Mouse (Mus musculus): ENCODE results near the gene Stxbp2. TPM values are rescaled to one million over a fixed set of nuclear protein-coding genes. Genes with fewer than 3 reads are reported as not detected.
"Not testable (repeated sequence)": the region's sequence is repeated elsewhere in the genome, so short reads cannot be mapped to it uniquely, and the experiment has no call there.

Stxbp2 gene
- 16.7 and 18.1 TPM in 2 replicates for polyA plus RNA-seq (2014; fragmentation: Nextera tagmentation; extraction: Ambion mirVana)

DNA sequence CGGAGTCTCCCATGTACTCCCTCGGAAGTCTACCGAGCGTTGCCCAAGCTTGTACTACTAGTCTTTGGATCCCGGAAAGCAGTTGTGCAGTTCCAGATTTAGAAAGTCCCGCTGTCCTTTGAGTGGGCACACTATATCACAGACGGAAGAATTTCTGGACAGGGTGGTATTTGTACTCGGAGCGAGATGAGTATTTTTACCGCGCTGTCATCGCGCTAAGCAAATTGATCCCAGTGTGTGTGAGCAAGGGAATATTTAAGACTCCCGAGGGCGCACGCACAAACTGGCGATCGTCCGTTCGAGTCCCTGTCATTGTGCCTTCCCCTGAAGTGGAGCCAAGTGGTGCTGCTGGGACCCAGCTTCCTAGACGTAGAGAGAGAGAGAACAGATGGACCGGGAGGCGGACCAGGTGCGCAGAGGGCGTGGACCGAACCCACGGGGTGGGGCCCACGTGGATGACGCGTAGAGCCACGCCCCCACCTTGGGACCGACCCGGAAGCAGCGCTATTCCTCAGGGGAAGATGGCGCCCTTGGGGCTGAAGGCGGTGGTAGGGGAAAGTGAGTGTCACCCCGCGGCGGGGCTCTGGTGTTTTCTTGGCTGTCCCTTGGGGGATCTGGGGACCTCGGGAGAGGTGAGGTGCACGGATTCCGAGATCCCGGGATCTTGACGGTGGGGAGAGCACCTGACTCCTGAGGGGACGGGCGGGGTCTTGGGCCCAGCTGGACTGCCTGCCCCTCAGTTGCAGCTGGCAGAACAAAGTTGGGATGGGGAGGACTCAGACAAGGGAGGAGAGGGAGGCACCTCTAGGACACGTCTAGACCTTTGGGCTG lies at the start of gene Stxbp2:
Gene Stxbp2 (plus strand): TSS at position 309 of the 831 bp plus-strand sequence.
- Histone ChIP-seq H3K36me3 (ENCODE audit: control insufficient read depth, insufficient read depth, low read length) (no peaks in the 10 kb centered on the region), H3K27me3 (ENCODE audit: control insufficient read depth, insufficient read depth, low read length) (0 out of 2 replicates have a peak, but pooled peaks cover 2% of the 10 kb centered on the region), H3K4me3 (ENCODE audit: low read depth, low read length) (peak within 1 kb of the TSS; percentile 50), H3K4me1 (ENCODE audit: control insufficient read depth, insufficient read depth, low read length) (peaks cover 6% of the 10 kb centered on the region; the same call in 1 of the 2 replicates), H3K9me3 (ENCODE audit: control insufficient read depth, low read length) (no peaks in the 10 kb centered on the region), H3K27ac (ENCODE audit: low read depth, low read length) (no peak within 1 kb of the TSS), H3K9ac (ENCODE audit: low read length) (peak within 1 kb of the TSS; percentile 59), H3K4me2 (peak within 1 kb of the TSS; percentile 62)
- WGBS = 7% methylated on average over 47 of the region's 47 CpGs
- peak; percentile 85 for ATAC-seq (ENCODE audit: low FRiP score)
- peak; percentile 90 for DNase-seq (ENCODE audit: low spot score, missing footprints)

DNA sequence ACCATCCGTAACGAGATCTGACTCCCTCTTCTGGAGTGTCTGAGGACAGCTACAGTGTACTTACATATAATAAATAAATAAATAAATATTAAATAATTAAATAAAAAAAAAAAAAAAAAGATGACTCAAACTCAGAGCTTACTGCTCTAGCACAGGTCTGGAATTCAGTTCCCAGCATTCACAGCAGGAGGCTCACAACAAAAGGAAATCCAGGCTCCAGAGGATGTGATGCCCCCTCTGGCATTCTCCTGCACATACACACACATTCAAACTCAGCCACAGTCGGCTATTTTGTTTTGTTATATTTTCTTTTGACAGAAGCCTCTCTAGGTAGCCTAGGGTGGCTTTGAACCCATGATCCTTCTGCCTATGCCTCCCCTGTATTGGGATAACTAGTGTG lies 48.8 kb upstream of the Stxbp2 start:
- H3K36me3 ChIP-seq (ENCODE audit: control insufficient read depth, insufficient read depth, low read length); H3K27me3 ChIP-seq (ENCODE audit: control insufficient read depth, insufficient read depth, low read length); DNase-seq (ENCODE audit: low spot score, missing footprints); H3K27ac ChIP-seq (ENCODE audit: low read depth, low read length); H3K4me1 ChIP-seq (ENCODE audit: control insufficient read depth, insufficient read depth, low read length); H3K4me2 ChIP-seq; H3K4me3 ChIP-seq (ENCODE audit: low read depth, low read length); ATAC-seq (ENCODE audit: low FRiP score); H3K9ac ChIP-seq (ENCODE audit: low read length); H3K9me3 ChIP-seq (ENCODE audit: control insufficient read depth, low read length): not testable (repeated sequence)
- 88% methylated on average over 1 of the region's 3 CpGs for WGBS

DNA sequence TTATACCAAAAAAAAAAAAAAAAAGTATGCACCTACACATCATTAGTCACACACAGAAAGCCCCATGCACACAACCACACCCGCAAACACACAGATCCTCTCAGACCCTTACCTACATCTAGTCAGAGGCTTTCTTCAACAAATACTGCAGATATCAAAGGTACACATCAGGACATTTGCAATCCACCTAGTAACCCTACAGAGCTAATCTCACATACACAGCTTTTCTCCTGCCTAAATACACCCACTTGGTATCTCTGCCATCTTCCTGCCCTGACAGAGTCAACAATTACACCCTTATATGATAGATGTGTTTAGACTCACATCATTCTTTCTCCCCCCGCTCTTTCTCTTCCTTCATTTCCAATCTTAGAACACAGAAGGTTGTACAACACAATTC lies 44.3 kb upstream of the Stxbp2 start:
- no peak for DNase-seq (ENCODE audit: low spot score, missing footprints)
- Histone ChIP-seq H3K36me3 (ENCODE audit: control insufficient read depth, insufficient read depth, low read length) (no peaks in the 10 kb centered on the region), H3K4me2 (no peak overlapping the region), H3K9ac (ENCODE audit: low read length) (no peak overlapping the region), H3K4me1 (ENCODE audit: control insufficient read depth, insufficient read depth, low read length) (no peaks in the 10 kb centered on the region), H3K9me3 (ENCODE audit: control insufficient read depth, low read length) (no peaks in the 10 kb centered on the region), H3K4me3 (ENCODE audit: low read depth, low read length) (no peak overlapping the region), H3K27ac (ENCODE audit: low read depth, low read length) (no peak overlapping the region), H3K27me3 (ENCODE audit: control insufficient read depth, insufficient read depth, low read length) (peaks cover 3% of the 10 kb centered on the region)
- WGBS = 95% methylated on average over 2 of the region's 2 CpGs
- no peak for ATAC-seq (ENCODE audit: low FRiP score)

DNA sequence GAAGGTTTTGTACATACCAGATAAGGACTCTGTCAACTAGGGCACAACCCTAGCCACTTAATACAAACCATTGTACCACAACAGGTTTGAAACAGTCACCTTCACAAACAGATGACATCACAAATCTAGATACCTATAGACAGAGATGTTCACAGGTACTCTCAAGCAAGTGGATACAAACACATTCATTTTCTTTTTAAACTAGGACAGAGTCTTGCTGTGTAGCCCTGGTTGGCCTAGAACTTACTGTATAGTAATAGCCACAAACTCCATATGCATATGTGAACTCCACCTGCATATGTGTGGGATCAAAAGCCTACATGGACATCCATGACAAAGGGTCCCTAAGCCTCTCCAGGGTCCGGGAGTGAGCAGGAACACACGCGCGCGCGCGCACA lies 43.8 kb upstream of the Stxbp2 start, which contains the start of gene Camsap3:
Gene Camsap3 (plus strand): TSS at position 301 of the 398 bp plus-strand sequence.
- 5% methylated on average over 7 of the region's 7 CpGs for WGBS
- H3K27ac ChIP-seq (ENCODE audit: low read depth, low read length) = no peak within 1 kb of the TSS; the same call in 1 of the 2 replicates
- H3K36me3 ChIP-seq (ENCODE audit: control insufficient read depth, insufficient read depth, low read length) = no peaks in the 10 kb centered on the region
- no peaks in the 10 kb centered on the region for H3K4me1 ChIP-seq (ENCODE audit: control insufficient read depth, insufficient read depth, low read length)
- H3K4me3 ChIP-seq (ENCODE audit: low read depth, low read length) = peak within 1 kb of the TSS; percentile 83
- no peak for DNase-seq (ENCODE audit: low spot score, missing footprints)
- no peaks in the 10 kb centered on the region for H3K9me3 ChIP-seq (ENCODE audit: control insufficient read depth, low read length)
- H3K9ac ChIP-seq (ENCODE audit: low read length) = peak within 1 kb of the TSS; percentile 89
- no peak for ATAC-seq (ENCODE audit: low FRiP score)
- peaks cover 3% of the 10 kb centered on the region for H3K27me3 ChIP-seq (ENCODE audit: control insufficient read depth, insufficient read depth, low read length)
- H3K4me2 ChIP-seq = peak within 1 kb of the TSS; percentile 95

DNA sequence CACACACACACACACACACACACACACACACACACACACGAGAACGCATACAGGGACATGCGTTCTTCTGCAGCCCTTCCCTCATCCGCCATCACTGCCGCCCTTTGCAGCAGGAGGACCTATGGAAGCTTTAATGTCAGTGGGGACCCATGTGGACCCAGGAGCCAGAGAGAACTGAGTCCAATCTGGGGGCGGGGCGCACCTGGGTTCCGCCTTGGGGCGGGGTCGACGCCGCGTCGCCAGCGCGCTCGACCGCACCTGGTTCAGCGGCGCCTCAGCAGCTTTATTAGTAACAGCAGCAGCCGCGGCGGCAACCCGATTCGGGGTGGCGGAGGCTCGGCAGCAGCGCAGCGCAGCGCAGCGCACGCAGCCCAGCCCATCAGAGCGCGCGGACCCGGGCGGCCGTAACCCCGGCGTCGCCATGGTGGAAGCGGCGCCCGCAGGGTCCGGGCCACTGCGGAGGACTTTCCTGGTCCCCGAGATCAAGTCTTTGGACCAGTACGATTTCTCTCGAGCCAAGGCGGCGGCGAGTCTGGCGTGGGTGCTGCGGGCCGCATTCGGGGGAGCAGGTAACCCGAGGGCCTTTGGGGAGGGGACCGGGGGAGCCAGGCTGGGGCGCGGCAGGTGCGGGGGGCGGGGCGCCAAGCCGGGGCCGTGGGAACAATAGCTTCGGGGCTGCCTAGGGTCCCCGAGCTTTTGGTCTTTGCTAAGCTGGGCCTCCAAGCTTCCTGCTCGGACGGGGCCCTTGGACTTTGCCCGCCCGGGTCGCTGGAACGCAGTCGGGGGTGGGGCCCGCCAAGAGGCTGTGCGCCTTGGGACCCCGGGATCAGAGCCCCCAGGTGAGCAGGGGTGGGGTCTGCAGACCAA lies 43.1 kb upstream of the Stxbp2 start:
- DNase-seq (ENCODE audit: low spot score, missing footprints) = peak; percentile 96
- no peaks in the 10 kb centered on the region for H3K9me3 ChIP-seq (ENCODE audit: control insufficient read depth, low read length)
- H3K27me3 ChIP-seq (ENCODE audit: control insufficient read depth, insufficient read depth, low read length) = peaks cover 3% of the 10 kb centered on the region
- no peaks in the 10 kb centered on the region for H3K4me1 ChIP-seq (ENCODE audit: control insufficient read depth, insufficient read depth, low read length)
- no peaks in the 10 kb centered on the region for H3K36me3 ChIP-seq (ENCODE audit: control insufficient read depth, insufficient read depth, low read length)
- WGBS = under 1% methylated on average over 68 of the region's 77 CpGs
- peak overlapping the region; percentile 89 for H3K9ac ChIP-seq (ENCODE audit: low read length)
- peak; percentile 79 for ATAC-seq (ENCODE audit: low FRiP score)
- H3K4me3 ChIP-seq (ENCODE audit: low read depth, low read length) = peak overlapping the region; percentile 83
- H3K4me2 ChIP-seq = peak overlapping the region; percentile 95
- H3K27ac ChIP-seq (ENCODE audit: low read depth, low read length) = no peak overlapping the region; the same call in 1 of the 2 replicates

DNA sequence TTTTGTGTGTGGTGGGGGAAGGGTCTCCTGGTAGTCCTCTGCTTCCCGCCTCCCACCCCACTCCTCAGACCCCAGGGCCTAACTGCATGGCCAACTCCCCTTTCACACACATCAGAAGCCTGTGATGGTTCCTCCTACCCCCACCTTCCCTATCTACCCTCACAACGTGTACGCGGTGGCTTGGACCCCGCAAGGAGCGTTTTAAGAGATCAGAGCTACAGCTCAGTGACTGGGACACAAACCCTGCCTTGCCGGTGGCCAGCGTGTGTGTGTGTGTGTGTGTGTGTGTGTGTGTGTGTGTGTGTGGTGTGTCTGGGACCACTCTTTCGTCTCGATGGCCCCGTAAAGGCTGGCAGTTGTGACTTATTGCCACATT lies 42.5 kb upstream of the Stxbp2 start:
- ATAC-seq (ENCODE audit: low FRiP score) = peak; percentile 72
- Histone ChIP-seq H3K27ac (ENCODE audit: low read depth, low read length) (no peak overlapping the region), H3K36me3 (ENCODE audit: control insufficient read depth, insufficient read depth, low read length) (no peaks in the 10 kb centered on the region), H3K27me3 (ENCODE audit: control insufficient read depth, insufficient read depth, low read length) (peaks cover 3% of the 10 kb centered on the region), H3K4me3 (ENCODE audit: low read depth, low read length) (peak overlapping the region; percentile 83), H3K9ac (ENCODE audit: low read length) (peak overlapping the region; percentile 89), H3K9me3 (ENCODE audit: control insufficient read depth, low read length) (no peaks in the 10 kb centered on the region), H3K4me2 (peak overlapping the region; percentile 95), H3K4me1 (ENCODE audit: control insufficient read depth, insufficient read depth, low read length) (no peaks in the 10 kb centered on the region)
- peak; percentile 91 for DNase-seq (ENCODE audit: low spot score, missing footprints)
- WGBS = 2% methylated on average over 11 of the region's 11 CpGs

DNA sequence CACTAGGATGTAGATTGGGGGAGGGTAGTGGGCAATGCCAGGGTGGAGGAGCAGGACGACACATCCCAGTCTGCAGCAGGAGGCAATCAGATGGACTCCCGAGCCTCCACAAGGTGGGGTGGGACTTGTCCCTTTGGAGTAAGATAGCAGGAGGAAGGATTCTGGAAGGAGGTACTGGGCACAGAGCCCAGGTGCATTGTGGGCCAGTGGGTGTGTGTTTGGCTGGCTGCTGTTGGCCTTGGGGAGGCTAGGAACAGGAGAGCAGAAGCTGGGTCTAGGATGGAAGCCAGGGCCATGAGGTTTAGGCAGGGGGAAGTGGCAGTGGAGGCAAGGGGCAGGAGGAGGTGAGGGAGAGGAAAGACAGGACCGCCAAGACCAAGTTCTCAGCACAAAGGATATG lies 37.3 kb upstream of the Stxbp2 start:
- Histone ChIP-seq H3K27me3 (ENCODE audit: control insufficient read depth, insufficient read depth, low read length) (no peaks in the 10 kb centered on the region), H3K4me1 (ENCODE audit: control insufficient read depth, insufficient read depth, low read length) (no peaks in the 10 kb centered on the region), H3K4me3 (ENCODE audit: low read depth, low read length) (no peak overlapping the region), H3K4me2 (no peak overlapping the region), H3K9me3 (ENCODE audit: control insufficient read depth, low read length) (no peaks in the 10 kb centered on the region), H3K27ac (ENCODE audit: low read depth, low read length) (no peak overlapping the region), H3K36me3 (ENCODE audit: control insufficient read depth, insufficient read depth, low read length) (no peaks in the 10 kb centered on the region; the same call in 1 of the 2 replicates), H3K9ac (ENCODE audit: low read length) (no peak overlapping the region)
- ATAC-seq (ENCODE audit: low FRiP score) (no peak), DNase-seq (ENCODE audit: low spot score, missing footprints) (no peak)
- 77% methylated on average over 3 of the region's 3 CpGs for WGBS

DNA sequence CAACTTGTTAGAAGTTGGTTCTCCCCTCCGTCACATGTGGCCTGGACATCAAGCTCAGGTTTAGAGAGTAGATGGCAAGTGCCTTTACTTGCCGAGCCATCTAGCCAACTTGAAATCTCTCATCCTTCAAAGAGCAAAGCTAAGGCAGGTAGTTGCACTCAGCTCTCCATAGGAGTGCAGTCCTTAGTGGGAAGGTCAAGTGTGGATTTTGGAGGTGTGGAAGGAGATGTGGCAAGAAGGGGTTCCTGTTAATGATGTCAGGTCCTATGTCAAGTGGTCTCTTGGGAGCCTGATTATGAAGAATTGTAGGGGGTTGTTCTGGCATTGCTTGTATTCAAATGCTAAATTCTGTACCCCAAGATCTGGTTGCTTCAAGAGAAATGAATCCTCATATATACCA lies 36.3 kb upstream of the Stxbp2 start:
- Histone ChIP-seq H3K9ac (ENCODE audit: low read length) (no peak overlapping the region), H3K27me3 (ENCODE audit: control insufficient read depth, insufficient read depth, low read length) (no peaks in the 10 kb centered on the region), H3K27ac (ENCODE audit: low read depth, low read length) (no peak overlapping the region), H3K4me1 (ENCODE audit: control insufficient read depth, insufficient read depth, low read length) (no peaks in the 10 kb centered on the region), H3K4me2 (no peak overlapping the region), H3K36me3 (ENCODE audit: control insufficient read depth, insufficient read depth, low read length) (no peaks in the 10 kb centered on the region; the same call in 1 of the 2 replicates), H3K4me3 (ENCODE audit: low read depth, low read length) (no peak overlapping the region), H3K9me3 (ENCODE audit: control insufficient read depth, low read length) (no peaks in the 10 kb centered on the region)
- no peak for ATAC-seq (ENCODE audit: low FRiP score)
- 92% methylated on average over 2 of the region's 2 CpGs for WGBS
- no peak for DNase-seq (ENCODE audit: low spot score, missing footprints)
